Mouse (Mus musculus): Measurements from ENCODE around the gene Raly. TPM values are rescaled to one million over a fixed set of nuclear protein-coding genes. Genes with fewer than 3 reads are reported as not detected.

Raly gene
- total RNA-seq, 2 experiments from 2014 or later: 78.6 to 81.5 TPM

DNA sequence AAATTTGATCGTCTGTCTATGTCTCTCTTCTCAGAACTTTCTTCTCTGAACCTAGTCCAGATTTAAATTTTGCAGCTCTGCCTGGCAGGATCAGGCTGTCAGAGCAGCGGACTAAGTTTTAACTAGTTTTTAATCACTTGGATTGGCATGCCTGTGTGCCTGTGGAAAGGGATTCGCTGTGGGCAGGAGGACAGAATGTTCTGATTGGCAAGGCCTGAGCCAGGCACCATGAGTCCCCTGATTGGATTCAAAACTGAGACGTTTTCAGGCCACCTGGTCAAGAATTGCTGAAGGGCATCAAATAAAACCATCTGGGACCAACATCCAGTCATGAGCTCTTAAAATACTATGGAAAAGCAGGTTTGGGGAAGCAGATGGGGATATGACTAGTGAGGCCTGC is 8.5 kb upstream of the Raly start:
- peak in 1 of 2 experiments; percentile 39 for DNase-seq (ENCODE audit: low spot score in 2 of 2)

GRCm38 (mm10) chr2:154782856-154783650 is 7.8 kb upstream of the Raly start:
- no peak for DNase-seq (ENCODE audit: low spot score in 2 of 2)

DNA sequence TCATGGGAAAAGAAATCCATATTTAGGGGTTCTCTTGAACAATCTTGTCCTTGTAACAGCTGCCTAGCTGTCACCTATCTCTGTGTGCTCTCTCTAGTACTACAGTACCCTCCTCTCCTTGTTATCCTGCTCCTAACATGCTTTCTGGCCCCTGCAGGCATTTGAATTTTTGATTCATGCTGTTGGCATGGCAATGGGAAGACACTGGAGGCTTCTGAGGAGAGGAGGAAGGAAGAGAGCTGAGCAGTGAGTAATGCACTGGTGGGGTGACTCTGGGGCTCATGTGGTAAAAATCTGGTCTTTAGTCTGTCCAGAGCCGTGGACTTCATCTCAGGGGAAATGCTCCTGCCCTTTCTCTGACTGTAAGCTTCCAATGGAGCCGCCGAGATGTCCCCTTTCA is 5.6 kb upstream of the Raly start:
- no peak for DNase-seq (ENCODE audit: low spot score in 2 of 2)

GRCm38 (mm10) chr2:154786187-154786586 is 4.7 kb upstream of the Raly start:
- no peak for DNase-seq (ENCODE audit: low spot score in 2 of 2)

- DNase-seq (ENCODE audit: low spot score in 2 of 2): no peak
Measured at GRCm38 (mm10) chr2:154786776-154787175, 4.1 kb upstream of the Raly start.

GRCm38 (mm10) chr2:154789381-154789780 is 1.5 kb upstream of the Raly start:
- DNase-seq (ENCODE audit: low spot score in 2 of 2): no peak

DNA sequence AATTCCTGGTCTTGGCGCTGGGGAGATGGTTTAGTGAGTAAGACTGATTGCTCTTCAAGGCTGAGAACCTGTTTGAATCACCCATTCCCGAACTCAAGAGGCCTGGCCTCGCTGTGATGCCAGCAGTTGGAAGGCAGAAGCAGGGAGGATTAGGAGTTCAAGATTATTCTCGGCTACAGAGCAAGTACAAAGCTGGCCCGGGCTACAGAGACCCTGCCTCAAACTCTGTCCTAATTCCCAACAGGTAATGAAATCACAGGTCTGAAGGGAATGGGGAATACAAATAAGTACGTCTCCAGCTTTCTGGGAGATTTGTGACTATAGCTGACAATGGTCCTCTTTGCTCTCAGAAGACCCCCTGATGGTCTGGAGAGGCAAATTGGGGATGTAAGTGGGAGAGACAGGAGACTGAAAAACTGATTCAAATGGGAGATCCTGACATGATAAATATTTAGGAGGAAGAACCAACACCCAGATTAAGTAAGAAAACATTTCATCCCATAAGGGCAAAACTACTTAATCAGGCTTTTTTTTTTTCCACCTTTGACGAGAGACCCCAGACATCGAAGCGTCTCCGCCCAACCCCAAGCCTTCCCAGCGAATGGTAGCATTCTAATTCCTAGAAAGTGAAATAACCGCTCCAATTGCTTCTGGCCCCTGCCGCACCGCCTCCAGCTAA is 780 bp upstream of the Raly start:
- no peak for DNase-seq (ENCODE audit: low spot score in 2 of 2)

DNA sequence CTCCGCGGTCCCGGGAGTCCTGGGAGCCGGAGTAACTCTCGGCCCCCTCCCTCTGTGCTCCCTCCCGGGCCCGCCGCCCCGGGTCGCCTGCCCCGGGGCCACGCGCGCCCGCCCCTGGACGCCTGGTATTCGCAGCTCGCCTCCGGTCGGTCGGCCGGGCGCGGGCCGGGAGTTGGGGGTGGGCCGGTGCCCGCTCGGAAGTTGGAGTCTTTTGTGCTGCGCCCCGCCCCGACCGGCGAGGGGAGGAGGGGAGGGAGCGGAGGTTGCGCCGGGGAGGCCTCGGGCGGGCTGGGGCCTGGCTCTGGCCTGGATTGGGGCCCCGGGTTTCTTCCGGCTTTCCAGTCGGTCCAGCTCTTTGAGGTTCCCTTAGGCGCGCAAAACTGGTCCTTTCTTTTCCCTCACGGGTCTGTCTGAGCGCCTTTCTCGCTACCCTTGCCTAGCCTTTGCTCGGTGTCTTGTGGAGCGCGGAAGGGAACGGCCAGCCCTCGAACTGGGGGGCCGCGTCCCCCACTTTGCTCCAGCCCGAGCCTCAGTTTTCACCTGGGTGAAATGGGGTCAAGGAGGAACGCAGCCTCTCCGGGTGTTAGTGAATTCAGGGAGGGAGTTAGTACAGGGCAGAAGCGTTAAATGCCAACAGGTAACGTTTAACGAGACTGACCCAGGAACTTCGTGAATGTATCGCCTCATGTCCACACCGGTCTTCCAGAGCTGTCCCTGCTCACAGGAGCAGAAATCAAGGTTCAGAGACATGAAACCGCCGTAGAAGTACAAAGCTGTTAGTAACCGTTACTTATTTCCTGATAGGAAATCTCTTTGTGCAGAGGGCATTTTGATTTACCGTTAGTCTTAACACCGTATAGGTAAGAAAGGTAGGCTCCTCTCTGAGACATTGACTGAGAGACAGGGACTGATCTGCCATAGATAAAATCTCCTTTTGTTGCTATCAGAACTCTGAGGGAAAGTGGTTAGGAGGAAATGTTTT is 1.1 kb downstream of the Raly start:
- peak; percentile 51 to 58 for DNase-seq (ENCODE audit: low spot score in 2 of 2)

DNA sequence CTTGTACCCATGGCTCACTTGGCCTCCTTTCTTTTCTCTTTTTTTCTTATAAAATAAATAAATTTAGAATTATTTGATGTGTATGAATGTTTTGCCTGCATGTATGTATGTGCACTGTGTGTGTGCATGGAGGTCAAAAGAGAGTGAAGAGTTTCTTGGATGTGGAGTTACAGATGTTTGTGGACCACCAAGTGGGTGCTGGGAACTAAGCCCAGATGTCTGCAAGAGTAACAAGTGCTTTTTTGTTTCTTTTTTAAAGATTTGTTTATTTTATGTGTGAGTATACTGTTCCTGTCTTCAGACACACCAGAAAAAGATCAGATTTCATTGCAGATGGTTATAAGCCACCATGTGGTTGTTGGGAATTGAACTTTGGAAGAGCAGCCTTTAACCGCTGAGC is 12.5 kb downstream of the Raly start:
- DNase-seq (ENCODE audit: low spot score in 2 of 2): no peak

GRCm38 (mm10) chr2:154803845-154804244 is 12.9 kb downstream of the Raly start:
- no peak for DNase-seq (ENCODE audit: low spot score in 2 of 2)

DNA sequence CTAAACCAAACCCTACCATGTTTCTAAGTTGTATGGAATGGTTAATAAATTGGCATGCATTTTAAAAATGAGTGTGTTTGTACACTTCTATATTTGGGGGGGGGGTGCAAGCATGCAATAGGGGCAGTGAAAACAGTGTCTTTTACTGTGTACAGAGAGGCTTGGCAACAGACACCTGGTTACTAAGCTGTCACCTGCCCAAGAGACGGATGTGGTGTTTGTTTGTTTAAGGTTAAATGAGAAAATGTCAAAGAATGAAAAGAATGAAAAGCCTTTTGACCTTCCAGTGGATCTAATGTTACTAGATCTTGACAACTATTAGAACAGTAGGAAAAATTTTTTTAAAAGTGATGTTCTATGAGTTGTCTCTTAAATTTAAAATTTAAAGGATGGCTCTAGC is 16.8 kb downstream of the Raly start:
- no peak for DNase-seq (ENCODE audit: low spot score in 2 of 2)

- DNase-seq (ENCODE audit: low spot score in 2 of 2): no peak
Measured at GRCm38 (mm10) chr2:154809107-154809762, 18.3 kb downstream of the Raly start.

GRCm38 (mm10) chr2:154810821-154811220 is 19.9 kb downstream of the Raly start:
- DNase-seq (ENCODE audit: low spot score in 2 of 2): no peak

DNA sequence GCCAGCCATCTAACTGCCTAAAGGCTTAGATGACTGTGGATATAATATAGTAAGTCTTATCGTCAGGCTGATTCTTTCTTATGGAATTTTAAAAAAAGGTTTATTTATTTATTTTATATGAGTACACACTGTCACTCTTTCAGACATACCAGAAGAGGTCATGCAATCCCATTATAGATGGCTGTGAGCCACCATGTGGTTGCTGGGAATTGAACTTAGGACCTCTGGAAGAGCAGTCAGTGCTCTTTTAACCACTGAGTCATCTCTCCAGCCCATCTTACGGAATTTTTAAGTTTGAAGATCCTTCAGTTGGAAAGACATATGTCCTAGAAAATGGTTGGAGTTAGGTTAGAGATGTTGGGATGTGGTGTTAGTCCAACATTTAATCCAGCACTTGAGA is 22.5 kb downstream of the Raly start:
- DNase-seq (ENCODE audit: low spot score in 2 of 2): no peak

DNA sequence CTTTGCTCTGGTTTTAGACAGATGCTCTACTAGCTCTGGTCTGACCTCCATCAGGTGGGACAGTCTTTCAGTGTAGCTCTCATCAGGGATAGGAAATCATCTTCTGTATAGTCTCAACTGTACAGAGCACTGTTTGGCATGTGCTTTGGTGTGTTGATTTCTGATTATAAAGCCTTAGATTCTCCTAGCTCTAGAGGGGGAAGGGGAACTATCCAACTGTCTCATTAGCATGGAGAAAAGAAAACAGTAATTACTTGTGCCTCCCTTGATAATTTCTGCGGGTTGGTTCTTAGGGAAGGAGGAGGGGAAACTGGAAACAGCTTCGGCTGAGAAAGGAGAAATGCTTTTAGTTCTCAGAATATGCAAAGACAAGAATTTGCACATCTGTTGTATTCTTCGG is 26.2 kb downstream of the Raly start:
- no peak for DNase-seq (ENCODE audit: low spot score in 2 of 2)

DNA sequence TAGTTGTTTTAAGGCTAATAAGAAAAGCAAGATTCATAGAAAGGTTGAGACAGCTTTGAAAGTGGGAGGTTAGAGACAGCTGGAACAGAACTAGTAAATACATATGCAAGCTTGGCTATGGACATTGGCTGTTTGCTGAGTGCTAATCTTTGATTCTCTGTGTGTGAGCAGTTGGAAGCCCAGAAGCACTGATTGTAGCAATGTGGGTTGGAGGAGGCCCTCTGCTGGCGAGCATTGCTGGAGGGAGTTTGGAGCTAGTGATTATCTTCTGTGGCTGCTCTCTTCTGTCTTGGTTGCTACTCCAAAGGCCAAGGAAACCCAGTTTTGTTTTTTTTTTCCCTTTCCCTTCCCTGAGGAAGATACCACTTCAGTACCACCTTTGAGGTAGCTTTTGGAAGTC is 26.9 kb downstream of the Raly start:
- peak; percentile 37 to 71 for DNase-seq (ENCODE audit: low spot score in 2 of 2)

- DNase-seq (ENCODE audit: low spot score in 2 of 2): no peak
Measured at GRCm38 (mm10) chr2:154818599-154818998, 27.7 kb downstream of the Raly start.

DNA sequence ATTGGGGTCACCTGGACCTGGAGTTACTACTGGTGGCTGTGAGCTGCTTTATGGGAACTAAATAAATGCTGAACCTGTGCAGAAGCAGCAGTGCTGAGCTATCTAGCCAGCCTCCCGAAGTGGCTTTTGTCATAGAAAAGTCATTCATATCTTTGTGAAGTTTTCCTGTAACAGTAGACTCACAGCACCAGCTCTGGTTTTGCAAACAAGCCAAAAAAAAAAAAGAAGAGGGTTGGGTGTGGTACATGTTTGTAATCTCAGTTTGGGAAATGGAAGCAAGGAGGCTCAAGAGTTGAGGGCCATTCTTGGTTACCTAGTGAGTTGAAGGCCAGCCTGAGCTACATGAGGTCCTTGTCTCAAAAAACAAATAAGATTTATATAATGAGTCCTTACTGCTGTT is 29.4 kb downstream of the Raly start:
- DNase-seq (ENCODE audit: low spot score in 2 of 2): no peak

- DNase-seq (ENCODE audit: low spot score in 2 of 2): no peak
Measured at GRCm38 (mm10) chr2:154826054-154826538, 35.2 kb downstream of the Raly start.

GRCm38 (mm10) chr2:154827521-154827920 is 36.6 kb downstream of the Raly start:
- DNase-seq (ENCODE audit: low spot score in 2 of 2): no peak

DNA sequence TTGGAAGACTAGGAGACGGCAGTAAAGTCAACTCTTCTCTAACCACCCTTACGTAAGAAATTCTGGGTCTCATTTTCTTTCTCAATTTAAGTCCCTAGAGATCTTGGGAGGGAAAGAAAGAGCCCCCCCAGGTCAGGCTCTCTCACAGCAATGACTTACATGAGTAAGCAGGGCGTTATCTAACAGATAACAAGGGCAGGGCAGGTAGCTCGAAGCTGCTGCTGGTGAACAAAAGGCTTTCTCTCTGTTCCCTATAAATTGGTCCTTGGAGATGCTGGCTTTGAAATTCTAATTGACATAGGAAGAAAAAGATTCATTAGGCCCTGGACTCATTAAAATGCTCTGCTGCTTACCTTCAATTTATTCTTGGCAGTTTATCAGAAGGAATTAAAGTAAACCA is 41.6 kb downstream of the Raly start:
- DNase-seq (ENCODE audit: low spot score in 2 of 2): no peak
